Mouse (Mus musculus) ES-E14 (cell line): ENCODE data around the gene Gm5415.
"Not testable (repeated sequence)": the region's sequence is repeated elsewhere in the genome, so short reads cannot be mapped to it uniquely, and the experiment has no call there.

Source experiments
- CHD2 ChIP-seq: IDR thresholded peaks from 2 replicates; pipeline ENCODE4 v1.6.1; 2014; ENCODE audit warnings: mild to moderate bottlenecking, low read depth, low read length, inconsistent platforms
- HCFC1 ChIP-seq: IDR thresholded peaks from 2 replicates; pipeline ENCODE4 v1.6.1; 2012; ENCODE audit warnings: low read length, inconsistent platforms, borderline replicate concordance; ENCODE audit not compliant: insufficient read depth
- MAFK ChIP-seq: IDR thresholded peaks from 2 replicates; pipeline ENCODE4 v1.6.1; 2014; ENCODE audit warnings: mild to moderate bottlenecking, low read depth, low read length, inconsistent platforms; ENCODE audit not compliant: insufficient read depth
- ZC3H11A ChIP-seq: IDR thresholded peaks from 2 replicates; pipeline ENCODE4 v1.6.1; 2012; ENCODE audit warnings: low read depth, mild to moderate bottlenecking, inconsistent platforms, low read length, borderline replicate concordance
- ZNF384 ChIP-seq: IDR thresholded peaks from 2 replicates; pipeline ENCODE4 v1.6.1; 2012; ENCODE audit warnings: low read depth, low read length, inconsistent platforms

DNA sequence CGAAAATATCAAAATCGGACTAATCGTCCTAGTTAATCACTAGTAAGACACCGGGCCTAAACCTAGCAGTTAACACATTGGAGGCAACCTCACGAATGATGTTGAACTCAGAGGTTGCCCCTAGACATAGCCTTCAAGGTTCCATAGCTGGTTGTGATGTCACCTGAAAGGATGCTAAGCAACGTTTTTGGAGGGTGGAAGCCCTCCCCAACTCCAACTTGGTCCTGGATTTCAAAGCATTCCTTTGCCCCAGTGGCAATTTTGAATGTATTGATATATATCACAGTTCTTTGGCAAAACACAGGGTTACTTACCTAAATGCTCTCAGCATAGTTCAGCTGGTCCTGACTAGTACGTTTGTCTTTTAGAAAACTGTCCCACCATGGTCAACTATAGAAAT, at the start of gene Gm5415:
- not testable (repeated sequence) for TF ChIP-seq CHD2, MAFK, HCFC1, ZC3H11A, ZNF384
